Mouse (Mus musculus): Measurements from ENCODE around the gene Macrod1.

Macrod1 gene

DNA sequence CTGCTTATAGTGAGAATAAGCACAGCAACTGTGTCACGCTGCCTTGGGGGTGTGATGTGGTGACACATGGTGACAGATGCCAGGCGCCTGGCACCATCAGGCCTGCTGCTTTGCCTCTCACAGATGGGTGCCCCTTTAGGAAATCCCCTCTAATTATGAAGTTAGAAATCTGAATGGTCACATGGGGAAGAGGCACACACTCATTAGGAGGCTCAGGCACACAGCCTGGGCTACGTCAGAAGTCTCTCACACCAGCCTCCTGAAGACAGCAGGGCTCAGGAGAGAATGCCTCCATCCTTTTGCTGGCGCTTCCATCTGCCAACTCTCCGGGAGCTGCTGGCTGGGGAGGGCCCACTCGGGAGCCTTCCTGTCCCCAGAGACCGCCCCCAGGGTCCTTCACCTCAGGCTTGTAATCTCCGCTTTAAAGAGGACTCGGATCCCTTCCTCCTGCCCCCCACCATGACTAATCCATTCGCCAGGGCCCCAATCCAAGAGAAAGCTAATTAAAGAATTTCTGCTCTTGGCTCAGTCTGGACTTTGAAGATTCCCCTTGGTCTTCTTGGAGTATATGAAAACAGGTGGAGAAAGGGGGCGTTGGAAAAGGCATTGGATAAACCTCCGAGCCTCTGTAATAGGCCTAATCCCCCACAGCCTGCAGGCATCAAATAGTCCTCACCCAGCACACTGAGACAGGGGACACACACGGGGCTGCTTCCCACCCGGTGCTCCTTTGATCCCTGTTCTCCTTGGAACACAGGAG is 26.6 kb downstream of the Macrod1 start:
- no peak for DNase-seq (ENCODE audit: low spot score)

DNA sequence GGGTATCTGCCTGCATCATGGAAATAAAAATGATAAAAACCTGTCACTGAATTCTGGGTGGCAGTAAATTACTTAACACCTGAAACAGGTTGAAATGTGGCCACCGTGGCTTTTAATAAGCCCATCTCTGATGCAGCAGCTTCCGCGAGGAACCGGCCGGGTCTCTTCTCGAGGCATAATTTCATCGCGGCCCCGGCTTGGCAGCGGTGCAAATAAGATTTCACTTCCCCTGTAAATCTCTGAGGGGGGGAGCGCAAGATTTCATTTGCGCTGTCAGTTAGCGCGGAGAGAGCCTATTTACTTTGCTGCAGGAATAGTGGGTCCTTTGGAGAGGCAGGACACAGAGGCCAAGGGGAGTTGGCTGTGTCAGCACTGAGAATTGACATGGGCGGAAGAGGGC is 28.1 kb downstream of the Macrod1 start:
- DNase-seq (ENCODE audit: low spot score) = no peak

- no peak for DNase-seq (ENCODE audit: low spot score)
Measured at GRCm38 (mm10) chr19:7088558-7088957, 31.9 kb downstream of the Macrod1 start.

DNA sequence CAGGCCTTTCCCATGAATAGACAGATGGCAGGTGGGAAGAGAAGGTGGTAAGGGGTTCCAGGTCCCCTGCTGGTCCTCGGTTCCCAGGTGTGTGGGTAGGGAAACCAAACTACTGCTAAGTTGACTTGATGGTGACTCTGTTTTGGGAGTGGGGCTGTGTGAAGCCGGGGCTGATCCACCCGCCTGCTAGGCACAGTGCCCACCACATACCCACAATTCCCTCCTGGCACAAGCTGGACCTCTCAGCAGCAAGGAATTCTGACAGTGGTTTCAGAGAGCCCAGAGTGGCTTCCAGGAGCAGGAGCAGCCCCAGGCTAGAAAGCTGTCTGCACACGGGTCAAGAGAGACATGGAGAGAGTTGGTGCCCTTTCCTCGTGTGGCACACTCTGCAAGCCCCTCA is 32.4 kb downstream of the Macrod1 start:
- DNase-seq (ENCODE audit: low spot score) = no peak

GRCm38 (mm10) chr19:7089842-7090251 is 33.2 kb downstream of the Macrod1 start:
- DNase-seq (ENCODE audit: low spot score) = no peak

GRCm38 (mm10) chr19:7090369-7091064 is 33.9 kb downstream of the Macrod1 start:
- no peak for DNase-seq (ENCODE audit: low spot score)

DNA sequence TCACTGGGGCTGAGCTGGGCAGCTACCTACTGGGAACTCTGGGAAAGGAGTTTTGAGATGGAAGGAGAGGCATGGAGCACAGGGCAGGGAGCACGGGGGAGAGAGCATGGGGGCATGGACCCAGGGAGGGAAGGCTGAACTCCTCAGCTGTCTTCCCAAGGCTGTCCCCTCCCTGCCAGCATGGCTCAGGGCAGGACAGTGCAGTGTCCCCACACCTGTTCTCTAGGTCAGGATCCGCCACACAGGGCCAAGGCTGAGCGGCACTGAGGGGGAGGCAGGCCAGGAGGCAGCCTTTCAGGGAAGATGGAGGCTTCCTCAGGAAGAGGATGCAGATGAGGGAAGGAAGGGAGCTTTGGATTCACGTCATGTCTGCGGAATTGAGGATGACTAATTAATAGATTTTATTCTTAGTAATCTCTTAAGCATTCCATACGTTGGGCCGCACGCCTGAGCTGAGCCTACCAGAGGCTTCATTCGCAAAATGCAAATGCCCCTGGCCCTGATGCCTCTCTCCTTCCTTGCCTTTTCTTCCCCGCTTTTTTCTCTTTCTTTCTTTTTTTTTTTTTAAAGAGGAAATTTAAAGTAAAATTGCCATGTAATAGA is 34.9 kb downstream of the Macrod1 start:
- DNase-seq (ENCODE audit: low spot score) = no peak

GRCm38 (mm10) chr19:7092756-7093155 is 36.1 kb downstream of the Macrod1 start:
- no peak for DNase-seq (ENCODE audit: low spot score)

GRCm38 (mm10) chr19:7099620-7100155 is 43.1 kb downstream of the Macrod1 start:
- DNase-seq (ENCODE audit: low spot score) = no peak

DNA sequence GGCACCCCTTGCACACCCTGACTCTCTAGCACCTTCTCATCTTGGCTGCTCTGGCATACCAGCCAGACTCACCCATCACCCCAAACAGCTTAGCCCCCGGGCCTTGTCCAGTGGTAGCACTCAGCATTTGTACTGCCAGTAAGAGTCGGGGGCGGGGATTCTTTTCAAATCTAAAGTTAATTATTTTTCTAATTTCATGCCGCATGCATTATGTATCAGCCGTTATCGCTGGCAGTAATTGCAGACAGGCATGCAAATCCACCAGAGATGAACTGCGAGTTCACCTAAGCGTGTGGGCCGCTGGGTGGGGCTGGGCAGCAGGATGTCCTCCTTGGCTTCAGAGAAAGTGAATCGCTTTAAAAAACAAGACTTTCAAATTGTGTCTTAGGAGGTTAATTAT is 45.4 kb downstream of the Macrod1 start:
- DNase-seq (ENCODE audit: low spot score) = no peak

- no peak for DNase-seq (ENCODE audit: low spot score)
Measured at GRCm38 (mm10) chr19:7103349-7103992, 46.9 kb downstream of the Macrod1 start.

DNA sequence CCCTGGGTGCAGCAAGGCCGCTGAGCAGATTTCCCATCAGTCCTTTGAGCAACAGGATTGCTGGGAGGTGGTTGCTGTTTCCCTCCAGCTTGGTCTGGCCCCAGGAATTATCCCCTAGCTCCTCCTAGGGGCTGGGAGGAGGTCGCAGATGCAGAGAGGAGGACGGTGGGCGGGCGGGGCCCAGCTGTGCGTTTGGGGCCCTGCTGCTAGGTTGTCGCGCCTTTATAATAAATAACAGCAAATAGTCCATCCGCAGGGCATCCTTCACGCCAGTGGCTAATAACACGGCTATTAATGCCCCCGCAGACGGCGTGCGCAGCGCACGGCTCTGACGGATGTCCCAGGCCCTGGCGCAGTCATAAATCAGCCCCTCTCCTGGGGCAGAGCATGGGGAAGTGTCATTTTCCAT is 47.4 kb downstream of the Macrod1 start:
- DNase-seq (ENCODE audit: low spot score) = peak; percentile 47

- DNase-seq (ENCODE audit: low spot score) = no peak
Measured at GRCm38 (mm10) chr19:7105544-7105943, 48.9 kb downstream of the Macrod1 start, which contains the start of gene Flrt1. TSS of gene Flrt1 (minus strand) at chr19:7105729.

GRCm38 (mm10) chr19:7106566-7106965 is 50.0 kb downstream of the Macrod1 start:
- DNase-seq (ENCODE audit: low spot score) = no peak

DNA sequence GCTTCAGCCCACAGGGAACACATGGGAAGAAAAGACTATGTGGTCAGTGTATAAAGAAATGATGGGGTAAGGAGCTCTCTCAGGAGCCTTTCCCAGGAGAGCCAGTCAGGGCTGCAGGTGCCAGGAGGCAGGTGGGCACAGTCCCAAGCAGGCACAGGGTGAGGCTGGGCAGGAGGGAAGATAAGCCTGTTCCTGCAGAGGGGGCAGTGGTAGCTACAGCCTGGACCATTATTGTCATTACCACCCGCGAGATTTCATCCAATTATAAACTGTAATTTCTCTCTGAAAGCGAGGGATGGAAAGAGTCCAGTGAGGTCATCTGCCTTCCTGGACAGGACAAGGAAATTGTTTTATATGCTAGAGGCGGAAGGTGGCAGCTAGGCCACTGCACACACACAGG is 50.6 kb downstream of the Macrod1 start:
- no peak for DNase-seq (ENCODE audit: low spot score)

DNA sequence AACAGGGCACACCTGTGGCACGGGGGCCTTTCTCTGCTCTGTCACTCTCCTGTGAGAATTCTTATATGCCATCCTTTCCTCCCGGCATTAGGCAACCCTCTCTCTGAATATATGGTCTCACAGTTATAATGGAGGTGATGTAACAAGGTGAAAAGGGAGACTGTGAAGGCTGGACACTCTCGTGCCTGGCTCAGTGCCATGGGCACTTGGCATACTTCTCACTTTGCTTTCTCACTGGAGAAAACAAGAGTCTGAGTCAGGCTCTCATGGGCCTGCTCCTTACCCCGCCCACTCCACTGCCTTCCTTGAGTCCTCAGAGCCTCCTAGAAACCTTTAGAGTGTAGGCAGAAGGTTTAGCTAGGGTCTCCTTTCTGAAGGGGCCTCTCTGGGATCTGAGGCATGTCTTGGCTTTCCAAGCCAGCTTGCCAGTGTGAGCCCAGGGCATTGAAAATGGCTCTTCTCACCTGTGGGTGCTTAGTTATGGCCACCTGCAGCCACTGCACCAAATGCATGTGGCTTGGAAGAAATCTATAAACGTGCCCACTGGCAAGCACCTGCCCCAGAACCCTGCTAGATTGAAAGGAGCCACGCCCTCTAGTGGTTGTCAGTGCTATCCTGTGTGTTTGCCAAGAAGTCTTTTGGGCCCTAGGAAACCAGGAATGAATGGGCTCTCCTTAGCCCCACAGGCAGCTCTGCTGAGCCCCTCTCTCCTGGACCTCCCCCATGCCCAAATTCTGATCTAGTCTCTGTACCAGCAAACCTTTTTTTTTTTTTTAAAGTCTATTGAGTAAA is 51.7 kb downstream of the Macrod1 start:
- no peak for DNase-seq (ENCODE audit: low spot score)

- DNase-seq (ENCODE audit: low spot score) = no peak
Measured at GRCm38 (mm10) chr19:7110097-7110496, 53.5 kb downstream of the Macrod1 start.

GRCm38 (mm10) chr19:7110875-7111274 is 54.3 kb downstream of the Macrod1 start:
- no peak for DNase-seq (ENCODE audit: low spot score)

DNA sequence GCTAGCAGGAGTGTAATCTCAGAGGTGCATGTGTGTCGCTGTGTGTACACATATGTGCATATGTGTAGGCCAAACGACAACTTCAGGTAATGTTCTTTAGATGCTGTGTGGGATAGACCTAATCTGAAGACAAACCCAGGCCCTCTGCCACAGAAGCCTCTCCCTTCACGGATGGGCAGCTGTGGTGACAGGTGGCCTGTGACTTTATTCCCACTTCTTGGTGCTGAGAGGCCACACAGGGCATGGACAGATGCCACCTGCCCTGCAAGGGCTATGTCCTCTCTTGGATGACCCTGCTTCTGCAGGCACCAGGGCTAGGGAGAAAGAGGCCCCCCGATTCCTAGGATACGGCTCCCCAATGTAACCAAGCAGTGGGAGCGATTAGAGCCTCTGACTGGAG is 54.7 kb downstream of the Macrod1 start:
- no peak for DNase-seq (ENCODE audit: low spot score)

- DNase-seq (ENCODE audit: low spot score) = no peak
Measured at GRCm38 (mm10) chr19:7111710-7112109, 55.1 kb downstream of the Macrod1 start.

GRCm38 (mm10) chr19:7112628-7113027 is 56.0 kb downstream of the Macrod1 start:
- no peak for DNase-seq (ENCODE audit: low spot score)

DNA sequence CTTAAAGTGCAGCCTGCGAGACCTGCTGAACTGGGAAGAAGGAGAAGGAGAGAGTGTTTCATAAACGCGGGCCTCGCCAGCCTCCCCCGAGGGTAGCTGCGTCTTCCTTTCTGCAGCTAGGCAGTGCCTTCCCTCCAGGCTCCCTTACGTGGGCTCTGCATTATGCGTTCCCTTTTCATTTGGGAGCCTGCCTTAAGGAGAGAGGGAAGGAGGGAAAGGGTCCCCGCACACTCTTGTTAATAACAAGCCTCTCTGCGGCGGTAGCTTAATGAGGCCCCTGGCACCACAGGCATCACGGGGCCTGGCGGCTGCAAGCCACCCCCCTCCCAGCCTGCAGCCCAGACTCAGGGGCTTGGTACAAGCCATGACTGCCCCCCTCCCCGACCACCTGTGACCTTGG is 57.0 kb downstream of the Macrod1 start:
- no peak for DNase-seq (ENCODE audit: low spot score)

Data from yolk sac, embryonic 10.5 days (tissue).